Mouse (Mus musculus) intestine, postnatal 0 days (tissue): ENCODE data around the gene Vsig10. TPM values are rescaled to one million over a fixed set of nuclear protein-coding genes. Genes with fewer than 3 reads are reported as not detected.
"Not testable (repeated sequence)": the region's sequence is repeated elsewhere in the genome, so short reads cannot be mapped to it uniquely, and the experiment has no call there.

Experiments
- ATAC-seq: fragments of 200-750 bp; cut with Nextera tagmentation; 2 replicates; pipeline ENCODE4 v1.8.0; 2017; ENCODE audit warnings: mild to moderate bottlenecking, moderate TSS enrichment, moderate library complexity
- H3K27ac ChIP-seq: fragments of 300-500 bp; sonication (generic); 2 replicates; pipeline ENCODE4 v1.5.1; 2014; ENCODE audit warnings: mild to moderate bottlenecking, low read depth, low read length, moderate library complexity
- H3K27me3 ChIP-seq: fragments of 300-500 bp; sonication (generic); replicated peaks from 2 replicates; pipeline ENCODE4 v1.6.1; 2014; ENCODE audit warnings: low read length, mixed read lengths; ENCODE audit not compliant: control insufficient read depth, insufficient read depth
- H3K36me3 ChIP-seq: fragments of 300-500 bp; sonication (generic); 2 replicates; pipeline ENCODE4 v1.6.1; 2014; ENCODE audit warnings: mild to moderate bottlenecking, moderate library complexity; ENCODE audit not compliant: control insufficient read depth, insufficient read depth
- H3K4me1 ChIP-seq: fragments of 300-500 bp; sonication (generic); replicated peaks from 2 replicates; pipeline ENCODE4 v1.6.1; 2014; ENCODE audit warnings: antibody characterized with exemption, low read length, mixed read lengths; ENCODE audit not compliant: control insufficient read depth, insufficient read depth
- H3K4me2 ChIP-seq: fragments of 300-500 bp; sonication (generic); replicated peaks from 2 replicates; pipeline ENCODE4 v1.6.1; 2014; ENCODE audit warnings: low read depth, mild to moderate bottlenecking, moderate library complexity
- H3K4me3 ChIP-seq: fragments of 300-500 bp; sonication (generic); 2 replicates; pipeline ENCODE4 v1.5.1; 2014; ENCODE audit warnings: low read depth, low read length
- H3K9ac ChIP-seq: fragments of 300-500 bp; sonication (generic); 2 replicates; pipeline ENCODE4 v1.6.1; 2014; ENCODE audit warnings: mild to moderate bottlenecking, low read depth, low read length
- H3K9me3 ChIP-seq: fragments of 300-500 bp; sonication (generic); 2 replicates; pipeline ENCODE4 v1.6.1; 2016; ENCODE audit warnings: mixed run types; ENCODE audit not compliant: control insufficient read depth
- CTCF ChIP-seq: sonication (generic); IDR thresholded peaks from 2 replicates; pipeline ENCODE4 v1.5.1; 2016; ENCODE audit warnings: low read depth, mild to moderate bottlenecking, control low read depth, antibody characterized with exemption, moderate library complexity
- WGBS: fragments of 180-500 bp; shearing (Covaris S2); extraction: QIAGEN DNeasy Blood & Tissue Kit; methylation state at CpG from one replicate; pipeline ENCODE4 v1.1.7; 2014; 5-methylcytosine and 5-hydroxymethylcytosine counted together
- polyA plus RNA-seq: library from polyadenylated mRNA; unstranded; fragments of >200 nt; fragmentation: Nextera tagmentation; extraction: Ambion mirVana; gene quantifications from 2 replicates; pipeline ENCODE4 v1.2.1, GENCODE M21; 2015

The Vsig10 gene
- polyA plus RNA-seq, 1 experiment from 2014 or later, result 13.9 TPM

- peak overlapping the region; percentile 62; the same call in 1 of the 2 replicates for H3K9ac ChIP-seq
- no peaks in the 10 kb centered on the region for H3K9me3 ChIP-seq
- 39% methylated on average over 3 of the region's 3 CpGs for WGBS
Measured at GRCm38 (mm10) chr5:117286286-117286685, 32.6 kb upstream of the Vsig10 start.

GRCm38 (mm10) chr5:117286831-117287822 lies 31.8 kb upstream of the Vsig10 start, which contains the start of gene Pebp1:
Gene Pebp1 (minus strand): TSS chr5:117287625.
- peaks cover 16% of the 10 kb centered on the region; the same call in 1 of the 2 replicates for H3K36me3 ChIP-seq
- peak within 1 kb of the TSS; percentile 57 for H3K27ac ChIP-seq
- H3K4me1 ChIP-seq, result 0 out of 2 replicates have a peak, but pooled peaks cover 4% of the 10 kb centered on the region
- no peaks in the 10 kb centered on the region for H3K27me3 ChIP-seq
- no peak; the same call in 1 of the 2 replicates for TF ChIP-seq CTCF
- WGBS, result under 1% methylated on average over 71 of the region's 77 CpGs
- peak; percentile 94 for ATAC-seq
- peak within 1 kb of the TSS; percentile 62 for H3K9ac ChIP-seq
- peak within 1 kb of the TSS; percentile 72 for H3K4me3 ChIP-seq
- no peaks in the 10 kb centered on the region for H3K9me3 ChIP-seq
- H3K4me2 ChIP-seq, result peak within 1 kb of the TSS; percentile 86

More at GRCm38 (mm10) chr5:117286286-117286685, 32.6 kb upstream of the Vsig10 start:
- H3K4me3 ChIP-seq, result peak overlapping the region; percentile 72
- no peak for TF ChIP-seq CTCF
- H3K4me1 ChIP-seq, result 0 out of 2 replicates have a peak, but pooled peaks cover 4% of the 10 kb centered on the region
- H3K36me3 ChIP-seq, result peaks cover 18% of the 10 kb centered on the region; the same call in 1 of the 2 replicates
- no peak for ATAC-seq
- H3K4me2 ChIP-seq, result peak overlapping the region; percentile 86
- H3K27me3 ChIP-seq, result no peaks in the 10 kb centered on the region
- no peak overlapping the region for H3K27ac ChIP-seq

GRCm38 (mm10) chr5:117289646-117290045 lies 29.2 kb upstream of the Vsig10 start:
- no peaks in the 10 kb centered on the region for H3K9me3 ChIP-seq
- no peak overlapping the region for H3K4me3 ChIP-seq
- TF ChIP-seq CTCF, result no peak

GRCm38 (mm10) chr5:117290081-117290480 lies 28.8 kb upstream of the Vsig10 start:
- H3K4me3 ChIP-seq, result no peak overlapping the region
- no peaks in the 10 kb centered on the region for H3K9me3 ChIP-seq
- ATAC-seq, result no peak
- no peak overlapping the region for H3K27ac ChIP-seq
- 0 out of 2 replicates have a peak, but pooled peaks cover 4% of the 10 kb centered on the region for H3K4me1 ChIP-seq
- no peaks in the 10 kb centered on the region for H3K27me3 ChIP-seq
- no peak overlapping the region for H3K9ac ChIP-seq
- H3K4me2 ChIP-seq, result no peak overlapping the region
- peak; percentile 43 for TF ChIP-seq CTCF
- no peaks in the 10 kb centered on the region for H3K36me3 ChIP-seq
- WGBS, result 93% methylated on average over 2 of the region's 2 CpGs

More at GRCm38 (mm10) chr5:117289646-117290045, 29.2 kb upstream of the Vsig10 start:
- Histone ChIP-seq H3K9ac (no peak overlapping the region), H3K27me3 (no peaks in the 10 kb centered on the region), H3K36me3 (0 out of 2 replicates have a peak, but pooled peaks cover 4% of the 10 kb centered on the region), H3K27ac (no peak overlapping the region), H3K4me1 (0 out of 2 replicates have a peak, but pooled peaks cover 4% of the 10 kb centered on the region), H3K4me2 (no peak overlapping the region)
- ATAC-seq, result no peak

GRCm38 (mm10) chr5:117291312-117291711 lies 27.6 kb upstream of the Vsig10 start:
- no peak for ATAC-seq
- H3K27ac ChIP-seq, result no peak overlapping the region
- H3K36me3 ChIP-seq, result no peaks in the 10 kb centered on the region
- no peaks in the 10 kb centered on the region for H3K9me3 ChIP-seq
- H3K4me2 ChIP-seq, result no peak overlapping the region
- H3K4me1 ChIP-seq, result 0 out of 2 replicates have a peak, but pooled peaks cover 4% of the 10 kb centered on the region
- TF ChIP-seq CTCF, result peak; percentile 49
- no peak overlapping the region for H3K4me3 ChIP-seq
- WGBS, result 84% methylated on average over 3 of the region's 3 CpGs
- no peaks in the 10 kb centered on the region for H3K27me3 ChIP-seq
- no peak overlapping the region for H3K9ac ChIP-seq

GRCm38 (mm10) chr5:117292547-117292946 lies 26.3 kb upstream of the Vsig10 start:
- H3K4me2 ChIP-seq, result no peak overlapping the region
- no peak overlapping the region for H3K27ac ChIP-seq
- no peaks in the 10 kb centered on the region for H3K9me3 ChIP-seq
- 0 out of 2 replicates have a peak, but pooled peaks cover 4% of the 10 kb centered on the region for H3K4me1 ChIP-seq
- 58% methylated on average over 6 of the region's 6 CpGs for WGBS
- H3K4me3 ChIP-seq, result no peak overlapping the region
- TF ChIP-seq CTCF, result no peak
- no peak overlapping the region for H3K9ac ChIP-seq
- no peaks in the 10 kb centered on the region for H3K27me3 ChIP-seq
- ATAC-seq, result peak; percentile 52; the same call in 1 of the 2 replicates
- H3K36me3 ChIP-seq, result no peaks in the 10 kb centered on the region

GRCm38 (mm10) chr5:117293776-117294175 lies 25.1 kb upstream of the Vsig10 start:
- ATAC-seq, H3K9me3 ChIP-seq, H3K27me3 ChIP-seq, H3K4me3 ChIP-seq, H3K4me2 ChIP-seq, H3K27ac ChIP-seq, H3K36me3 ChIP-seq, H3K4me1 ChIP-seq, H3K9ac ChIP-seq: not testable (repeated sequence)
- WGBS, result 82% methylated on average over 3 of the region's 3 CpGs
